Mouse (Mus musculus): ENCODE data around the gene Sptbn4.
A peak's percentile ranks its signal among the peaks of the same experiment; 100 is the strongest.

Gene Sptbn4

GRCm38 (mm10) chr7:27473835-27474489, 26.5 kb upstream of the Sptbn4 start:
- no peak for DNase-seq

- peak; percentile 99 for DNase-seq
Measured at GRCm38 (mm10) chr7:27473156-27473834, 25.8 kb upstream of the Sptbn4 start, which contains the start of gene Sertad3. Gene Sertad3 (plus strand): TSS chr7:27473768.

GRCm38 (mm10) chr7:27472596-27472995, 25.1 kb upstream of the Sptbn4 start:
- DNase-seq, result peak; percentile 42

- peak; percentile 48 for DNase-seq
Measured at GRCm38 (mm10) chr7:27471390-27472120, 24.1 kb upstream of the Sptbn4 start.

- peak; percentile 50 for DNase-seq
Measured at GRCm38 (mm10) chr7:27467648-27468047, 20.2 kb upstream of the Sptbn4 start.

- no peak for DNase-seq
Measured at GRCm38 (mm10) chr7:27460477-27460876, 13.0 kb upstream of the Sptbn4 start.

GRCm38 (mm10) chr7:27459640-27460039, 12.2 kb upstream of the Sptbn4 start:
- no peak for DNase-seq

GRCm38 (mm10) chr7:27458614-27459013, 11.1 kb upstream of the Sptbn4 start:
- no peak for DNase-seq

- no peak for DNase-seq
Measured at GRCm38 (mm10) chr7:27455273-27455672, 7.8 kb upstream of the Sptbn4 start.

GRCm38 (mm10) chr7:27454461-27455121, 7.1 kb upstream of the Sptbn4 start:
- no peak for DNase-seq

GRCm38 (mm10) chr7:27452206-27452770, 4.8 kb upstream of the Sptbn4 start:
- DNase-seq, result no peak

GRCm38 (mm10) chr7:27451359-27451758, 3.9 kb upstream of the Sptbn4 start:
- no peak for DNase-seq

- DNase-seq, result peak; percentile 73
Measured at GRCm38 (mm10) chr7:27449256-27449862, 1.9 kb upstream of the Sptbn4 start.

GRCm38 (mm10) chr7:27448421-27449206, 1.1 kb upstream of the Sptbn4 start:
- peak; percentile 77 for DNase-seq

GRCm38 (mm10) chr7:27446521-27447418, 716 bp downstream of the Sptbn4 start:
- DNase-seq, result peak; percentile 83

- peak; percentile 68 for DNase-seq
Measured at GRCm38 (mm10) chr7:27446051-27446450, 1.4 kb downstream of the Sptbn4 start.

GRCm38 (mm10) chr7:27440014-27440413, 7.5 kb downstream of the Sptbn4 start:
- no peak for DNase-seq

- no peak for DNase-seq
Measured at GRCm38 (mm10) chr7:27437544-27437943, 9.9 kb downstream of the Sptbn4 start.

GRCm38 (mm10) chr7:27433794-27434193, 13.7 kb downstream of the Sptbn4 start:
- DNase-seq, result no peak

- no peak for DNase-seq
Measured at GRCm38 (mm10) chr7:27433349-27433748, 14.1 kb downstream of the Sptbn4 start.
